Mouse (Mus musculus) myocyte (in vitro differentiated cells): ENCODE data around the gene Bmper.

Experiments
- CEBPB ChIP-seq: IDR thresholded peaks from 2 replicates; pipeline ENCODE4 v1.6.1; 2011; ENCODE audit warnings: mild to moderate bottlenecking, moderate library complexity; ENCODE audit not compliant: poor library complexity, insufficient read depth, severe bottlenecking
- E2F4 ChIP-seq: IDR thresholded peaks from one replicate; pipeline ENCODE4 v1.6.1; 2011; ENCODE audit warnings: mild to moderate bottlenecking, control low read depth, moderate library complexity; ENCODE audit not compliant: insufficient read depth
- MAX ChIP-seq: IDR thresholded peaks from one replicate; pipeline ENCODE4 v1.6.1; 2011; ENCODE audit warnings: low read depth, mild to moderate bottlenecking, control low read depth
- MYOD1 ChIP-seq, 3 experiments: IDR thresholded peaks; one replicate each; pipeline ENCODE4 v1.6.1; 2011; ENCODE audit warnings: control low read depth in 2 of 3, low read depth in 2 of 3, mild to moderate bottlenecking in 2 of 3, moderate library complexity in 1 of 3; ENCODE audit not compliant: insufficient read length in 2 of 3, control insufficient read depth in 1 of 3
- MYOG ChIP-seq, 3 experiments: IDR thresholded peaks; one replicate each; pipeline ENCODE4 v1.6.1; 2011; ENCODE audit warnings: control low read depth in 2 of 3, low read depth in 2 of 3, mild to moderate bottlenecking in 2 of 3; ENCODE audit not compliant: insufficient read length in 2 of 3, control insufficient read depth in 1 of 3, insufficient read depth in 1 of 3
- POLR2A ChIP-seq: IDR thresholded peaks from one replicate; pipeline ENCODE4 v1.6.1; 2011; ENCODE audit warnings: low read depth, mild to moderate bottlenecking, control low read depth, moderate library complexity; ENCODE audit not compliant: insufficient read length
- POLR2AphosphoS2 ChIP-seq: IDR thresholded peaks from one replicate; pipeline ENCODE4 v1.6.1; 2011; ENCODE audit warnings: low read depth, control low read depth; ENCODE audit not compliant: insufficient read length
- REST ChIP-seq: IDR thresholded peaks from one replicate; pipeline ENCODE4 v1.6.1; 2011; ENCODE audit warnings: mild to moderate bottlenecking, control low read depth, moderate library complexity; ENCODE audit not compliant: insufficient read depth, insufficient read length
- SRF ChIP-seq: IDR thresholded peaks from one replicate; pipeline ENCODE4 v1.6.1; 2011; ENCODE audit warnings: low read depth; ENCODE audit not compliant: control insufficient read depth, insufficient read length
- TCF12 ChIP-seq: IDR thresholded peaks from one replicate; pipeline ENCODE4 v1.6.1; 2011; ENCODE audit warnings: mild to moderate bottlenecking, control low read depth; ENCODE audit not compliant: poor library complexity, insufficient read depth, severe bottlenecking
- TCF3 ChIP-seq: IDR thresholded peaks from one replicate; pipeline ENCODE4 v1.6.1; 2011; ENCODE audit warnings: low read depth, control low read depth; ENCODE audit not compliant: insufficient read length
- USF1 ChIP-seq: IDR thresholded peaks from one replicate; pipeline ENCODE4 v1.6.1; 2011; ENCODE audit warnings: low read depth, mild to moderate bottlenecking, control low read depth, moderate library complexity

DNA sequence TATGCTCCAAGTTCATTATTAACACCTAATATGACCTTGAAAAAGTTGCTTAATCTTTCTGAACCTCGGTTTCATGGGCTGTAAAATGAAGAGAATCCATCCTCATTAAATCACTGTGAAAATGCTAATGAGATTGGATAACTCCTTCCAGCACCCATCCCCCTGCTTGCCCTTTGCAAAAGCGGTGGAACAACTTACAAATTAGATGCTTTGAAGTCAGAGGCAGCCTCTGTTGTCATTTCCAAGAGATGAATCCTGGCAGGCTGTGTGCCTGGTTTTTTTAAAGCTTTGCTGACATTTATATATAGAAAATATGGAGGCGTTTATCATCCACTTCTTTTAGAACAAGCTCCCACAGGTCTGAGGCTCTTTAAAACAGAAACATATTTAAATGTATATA, 274.8 kb downstream of the Bmper start:
- TF ChIP-seq TCF12 = no peak
- no peak for TF ChIP-seq MAX
- no peak for TF ChIP-seq USF1
- no peak for TF ChIP-seq POLR2A
- no peak for TF ChIP-seq POLR2AphosphoS2
- no peak for TF ChIP-seq E2F4
- TF ChIP-seq CEBPB = no peak
- TF ChIP-seq MYOG (IDR thresholded peaks at IDR 0.05; ENCODE audit: control insufficient read depth in 1 of 3, insufficient read depth in 1 of 3, insufficient read length in 2 of 3, low read depth in 2 of 3) = no peak
- no peak for TF ChIP-seq TCF3
- no peak for TF ChIP-seq REST
- no peak for TF ChIP-seq MYOD1 (IDR thresholded peaks at IDR 0.05; ENCODE audit: control insufficient read depth in 1 of 3, insufficient read length in 2 of 3, low read depth in 2 of 3)
- TF ChIP-seq SRF = no peak
